Mouse (Mus musculus): ENCODE data around the gene Ak9.

The Ak9 gene

GRCm38 (mm10) chr10:41303639-41304444 is at the start of gene Ak9:
TSS of gene Ak9 (plus strand) at chr10:41303980.
- peak; percentile 81 for DNase-seq

GRCm38 (mm10) chr10:41260243-41261006 is 43.4 kb upstream of the Ak9 start:
- DNase-seq = no peak

- no peak for DNase-seq
These were observed 42.6 kb upstream of the Ak9 start for GRCm38 (mm10) chr10:41261218-41261617.

- DNase-seq = no peak
These were observed 41.9 kb upstream of the Ak9 start for GRCm38 (mm10) chr10:41261889-41262288.

GRCm38 (mm10) chr10:41271860-41272259 is 31.9 kb upstream of the Ak9 start:
- peak; percentile 52 for DNase-seq

- no peak for DNase-seq
These were observed 28.9 kb upstream of the Ak9 start for GRCm38 (mm10) chr10:41274871-41275270.

GRCm38 (mm10) chr10:41278808-41279207 is 25.0 kb upstream of the Ak9 start:
- no peak for DNase-seq

GRCm38 (mm10) chr10:41280177-41280576 is 23.6 kb upstream of the Ak9 start:
- no peak for DNase-seq

GRCm38 (mm10) chr10:41280796-41281195 is 23.0 kb upstream of the Ak9 start:
- no peak for DNase-seq

- no peak for DNase-seq
These were observed 21.7 kb upstream of the Ak9 start for GRCm38 (mm10) chr10:41282086-41282485.

GRCm38 (mm10) chr10:41287618-41288017 is 16.2 kb upstream of the Ak9 start:
- no peak for DNase-seq

GRCm38 (mm10) chr10:41288074-41288473 is 15.7 kb upstream of the Ak9 start:
- no peak for DNase-seq

GRCm38 (mm10) chr10:41288771-41289415 is 14.9 kb upstream of the Ak9 start:
- peak; percentile 94 for DNase-seq

GRCm38 (mm10) chr10:41291021-41291420 is 12.8 kb upstream of the Ak9 start:
- DNase-seq = no peak

- no peak for DNase-seq
These were observed 10.8 kb upstream of the Ak9 start for GRCm38 (mm10) chr10:41293019-41293418.

GRCm38 (mm10) chr10:41294734-41295133 is 9.0 kb upstream of the Ak9 start:
- DNase-seq = no peak

GRCm38 (mm10) chr10:41295145-41295544 is 8.6 kb upstream of the Ak9 start:
- no peak for DNase-seq

GRCm38 (mm10) chr10:41300161-41300560 is 3.6 kb upstream of the Ak9 start:
- DNase-seq = no peak

- peak; percentile 86 for DNase-seq
These were observed 920 bp upstream of the Ak9 start, which contains the start of gene Fig4 for GRCm38 (mm10) chr10:41302689-41303431. TSS of gene Fig4 (minus strand) at chr10:41303260.

- DNase-seq = no peak
These were observed 1.2 kb downstream of the Ak9 start for GRCm38 (mm10) chr10:41304961-41305455.

- no peak for DNase-seq
These were observed 4.4 kb downstream of the Ak9 start for GRCm38 (mm10) chr10:41308205-41308604.

- no peak for DNase-seq
These were observed 12.1 kb downstream of the Ak9 start for GRCm38 (mm10) chr10:41315866-41316265.

Data from right cerebral cortex, postnatal 14 days (tissue).